Comparison of ENCODE assay signal across 12 mouse cellular contexts in genomic region chr12:8827014-8827715, GRCm38 (mm10).
"Had no signal": no experiment of that assay in that cellular context is flagged by ENCODE, and none has a peak within 500 bp of the region (broad histone marks: within the 10 kb centered on the region; RNA-seq: fewer than 3 reads in every experiment).

No protein-coding gene starts in this region.

- H3K4me3 ChIP-seq: liver, embryonic 15.5 days; midbrain, embryonic 10.5 days; neural tube, embryonic 12.5 days had no signal

- H3K4me1 ChIP-seq: midbrain, embryonic 10.5 days; neural tube, embryonic 12.5 days had no signal

- H3K4me2 ChIP-seq: liver, embryonic 11.5 days; liver, embryonic 15.5 days; lung, embryonic 14.5 days; neural tube, embryonic 12.5 days had no signal

- H3K36me3 ChIP-seq: liver, embryonic 15.5 days; midbrain, embryonic 10.5 days; neural tube, embryonic 12.5 days had no signal

- H3K27ac ChIP-seq: liver, embryonic 15.5 days; midbrain, embryonic 10.5 days; neural tube, embryonic 12.5 days; stomach, postnatal 0 days had no signal

- H3K9ac ChIP-seq: liver, embryonic 15.5 days; lung, embryonic 14.5 days; neural tube, embryonic 12.5 days had no signal

- H3K9me3 ChIP-seq: liver, embryonic 15.5 days; midbrain, embryonic 10.5 days; neural tube, embryonic 12.5 days had no signal

- H3K27me3 ChIP-seq: liver, embryonic 15.5 days; neural tube, embryonic 12.5 days had no signal

- DNase-seq: kidney, postnatal 36 days; left cerebral cortex, postnatal 4 days; lung, embryonic 14.5 days; lung, postnatal 10 days; lung, postnatal 4 days; midbrain, embryonic 14.5 days; thymus, postnatal 4 days had no signal
